In genomic region chr19:44248081-44248853, GRCm38 (mm10) we compare ENCODE assay signal across 8 mouse cellular contexts. TPM values are rescaled to one million over a fixed set of nuclear protein-coding genes. Genes with fewer than 3 reads are reported as not detected.
DNase-seq lines count a peak whose midpoint lies in the region; ATAC-seq and TF ChIP-seq lines count a peak whose summit lies in the region.

No protein-coding gene starts in this region.

- H3K4me1 ChIP-seq in bone marrow, adult 2 months (ENCODE audit: control insufficient read depth, insufficient read depth, low read length) = peaks cover 8% of the 10 kb centered on the region
- H3K4me1 ChIP-seq in embryonic facial prominence, embryonic 15.5 days = peaks cover 34% of the 10 kb centered on the region
- H3K4me1 ChIP-seq in kidney, embryonic 14.5 days (ENCODE audit: control insufficient read depth, insufficient read depth, low read length) = peaks cover 30% of the 10 kb centered on the region
- peaks cover 27% of the 10 kb centered on the region for H3K4me1 ChIP-seq in limb, embryonic 15.5 days

- H3K4me3 ChIP-seq in bone marrow, adult 2 months (replicated peaks; ENCODE audit: control insufficient read depth, low read depth, low read length) = peak overlapping the region; percentile 45
- H3K4me3 ChIP-seq in embryonic facial prominence, embryonic 15.5 days (replicated peaks) = peak overlapping the region; percentile 45
- peak overlapping the region; percentile 43 for H3K4me3 ChIP-seq in kidney, embryonic 14.5 days (ENCODE audit: low read length)
- H3K4me3 ChIP-seq in limb, embryonic 15.5 days = peak overlapping the region; percentile 44

- 2% methylated on average over 36 of the region's 36 CpGs for WGBS in bone marrow, adult 2 months
- 2% methylated on average over 36 of the region's 36 CpGs for WGBS in embryonic facial prominence, embryonic 15.5 days
- 2% methylated on average over 36 of the region's 36 CpGs for WGBS in kidney, embryonic 14.5 days
- 2% methylated on average over 36 of the region's 36 CpGs for WGBS in limb, embryonic 15.5 days

- ATAC-seq in embryonic facial prominence, embryonic 15.5 days (ENCODE audit: insufficient number of reproducible peaks, low FRiP score, low TSS enrichment, low read depth) = peak; percentile 97
- ATAC-seq in kidney, embryonic 14.5 days (ENCODE audit: low FRiP score, low TSS enrichment) = peak; percentile 99
- peak; percentile 99 for ATAC-seq in limb, embryonic 15.5 days (ENCODE audit: insufficient number of reproducible peaks, low FRiP score, low TSS enrichment, low read depth)

- H3K27me3 ChIP-seq in embryonic facial prominence, embryonic 15.5 days = no peaks in the 10 kb centered on the region
- no peaks in the 10 kb centered on the region for H3K27me3 ChIP-seq in kidney, embryonic 14.5 days (ENCODE audit: control insufficient read depth, insufficient read depth, low read length)
- H3K27me3 ChIP-seq in limb, embryonic 15.5 days = no peaks in the 10 kb centered on the region

- DNase-seq in 3T3-L1 (ENCODE audit: low read depth, low spot score) = peak; percentile 98
- DNase-seq in heart, adult 9 months (ENCODE audit: low spot score in 2 of 2) = peak; percentile 96
- peak; percentile 89 to 90 for DNase-seq in monocyte, adult 2 months (ENCODE audit: low read depth in 1 of 2, low spot score in 2 of 2)
- peak; percentile 98 for DNase-seq in spleen, postnatal 36 days (ENCODE audit: low spot score in 2 of 2)

- H3K36me3 ChIP-seq in embryonic facial prominence, embryonic 15.5 days = no peaks in the 10 kb centered on the region
- H3K36me3 ChIP-seq in kidney, embryonic 14.5 days (ENCODE audit: control insufficient read depth, insufficient read depth, low read length) = no peaks in the 10 kb centered on the region
- no peaks in the 10 kb centered on the region for H3K36me3 ChIP-seq in limb, embryonic 15.5 days

- H3K9me3 ChIP-seq in embryonic facial prominence, embryonic 15.5 days (replicated peaks) = no peaks in the 10 kb centered on the region
- H3K9me3 ChIP-seq in kidney, embryonic 14.5 days (ENCODE audit: control insufficient read depth, low read length) = no peaks in the 10 kb centered on the region
- no peaks in the 10 kb centered on the region for H3K9me3 ChIP-seq in limb, embryonic 15.5 days

- peak overlapping the region; percentile 66 for H3K27ac ChIP-seq in bone marrow, adult 2 months (ENCODE audit: control insufficient read depth, insufficient read depth, low read depth, low read length, poor library complexity)
- H3K27ac ChIP-seq in embryonic facial prominence, embryonic 15.5 days (replicated peaks) = peak overlapping the region; percentile 94
- H3K27ac ChIP-seq in kidney, embryonic 14.5 days (ENCODE audit: low read depth, low read length) = peak overlapping the region; percentile 93
- H3K27ac ChIP-seq in limb, embryonic 15.5 days = peak overlapping the region; percentile 93

- peak; percentile 73; the same call in 1 of the 2 replicates for TF ChIP-seq POLR2A in bone marrow, adult 2 months (IDR thresholded peaks at IDR 0.05; ENCODE audit: borderline replicate concordance, control insufficient read depth, low read depth, low read length)

- peak overlapping the region; percentile 19; the same call in 1 of the 2 replicates for H3K9ac ChIP-seq in embryonic facial prominence, embryonic 15.5 days
- peak overlapping the region; percentile 69 for H3K9ac ChIP-seq in kidney, embryonic 14.5 days (ENCODE audit: low read depth, low read length)
- H3K9ac ChIP-seq in limb, embryonic 15.5 days = peak overlapping the region; percentile 33; the same call in 1 of the 2 replicates

- no peak for TF ChIP-seq CTCF in bone marrow, adult 2 months (IDR thresholded peaks at IDR 0.05; ENCODE audit: control insufficient read depth, insufficient read depth, low read length)

- H3K4me2 ChIP-seq in embryonic facial prominence, embryonic 15.5 days (replicated peaks) = peak overlapping the region; percentile 79
- H3K4me2 ChIP-seq in kidney, embryonic 14.5 days (replicated peaks; ENCODE audit: low read depth, low read length) = peak overlapping the region; percentile 78
- peak overlapping the region; percentile 69 for H3K4me2 ChIP-seq in limb, embryonic 15.5 days

RNA-seq across cellular contexts. Expression of gene Scd3, which starts 45.2 kb away (rescaled TPM):
- polyA plus RNA-seq in bone marrow, adult 2 months (2011; ENCODE audit: insufficient read depth, insufficient read length, low replicate concordance, missing spikeins) = 0.45 TPM in 1 of 2 replicates, not detected in the other
- polyA plus RNA-seq in embryonic facial prominence, embryonic 15.5 days (2015; fragmentation: Nextera tagmentation; extraction: Ambion mirVana) = 0.89 and 0.96 TPM in 2 replicates
- 0.12 and 0.96 TPM in 2 replicates for polyA plus RNA-seq in kidney, embryonic 14.5 days (2014; fragmentation: Nextera tagmentation; extraction: Ambion mirVana)
- polyA plus RNA-seq in limb, embryonic 15.5 days (2015; fragmentation: Nextera tagmentation; extraction: Ambion mirVana) = 0.15 and 0.29 TPM in 2 replicates

RNA-seq across cellular contexts. Expression of gene Scd2, which starts 45.2 kb away (rescaled TPM):
- 7.2 and 19.7 TPM in 2 replicates for polyA plus RNA-seq in bone marrow, adult 2 months (2011; ENCODE audit: insufficient read depth, insufficient read length, low replicate concordance, missing spikeins)
- 179 and 181 TPM in 2 replicates for polyA plus RNA-seq in embryonic facial prominence, embryonic 15.5 days (2015; fragmentation: Nextera tagmentation; extraction: Ambion mirVana)
- 103 and 205 TPM in 2 replicates for polyA plus RNA-seq in kidney, embryonic 14.5 days (2014; fragmentation: Nextera tagmentation; extraction: Ambion mirVana)
- polyA plus RNA-seq in limb, embryonic 15.5 days (2015; fragmentation: Nextera tagmentation; extraction: Ambion mirVana) = 200 and 221 TPM in 2 replicates

RNA-seq across cellular contexts. Expression of gene Pkd2l1, which starts 56.0 kb away (rescaled TPM):
- polyA plus RNA-seq in bone marrow, adult 2 months (2011; ENCODE audit: insufficient read depth, insufficient read length, low replicate concordance, missing spikeins) = not detected in 2 replicates
- not detected in 2 replicates for polyA plus RNA-seq in embryonic facial prominence, embryonic 15.5 days (2015; fragmentation: Nextera tagmentation; extraction: Ambion mirVana)
- polyA plus RNA-seq in kidney, embryonic 14.5 days (2014; fragmentation: Nextera tagmentation; extraction: Ambion mirVana) = 0.06 TPM in 1 of 2 replicates, not detected in the other
- not detected in 2 replicates for polyA plus RNA-seq in limb, embryonic 15.5 days (2015; fragmentation: Nextera tagmentation; extraction: Ambion mirVana)

Comparison
In these comparisons a context has a peak if more than half of its experiments do, and no peak if none do; other contexts are left out.
1. Peak in every context shown above with its lines: DNase-seq, ATAC-seq, H3K4me3 ChIP-seq and H3K27ac ChIP-seq.
2. H3K9ac ChIP-seq: peak in every context shown above with its lines; median percentile 69 in kidney, embryonic 14.5 days; 33 in limb, embryonic 15.5 days; 19 in embryonic facial prominence, embryonic 15.5 days.